Comparison of ENCODE assay signal across 14 mouse cellular contexts in genomic region chr19:16250921-16251320, GRCm38 (mm10).
A peak's percentile ranks its signal among the peaks of the same experiment; 100 is the strongest.
DNase-seq lines count a peak whose midpoint lies in the region; ATAC-seq lines count a peak whose summit lies in the region.
"Had no signal": no experiment of that assay in that cellular context is flagged by ENCODE, and none has a peak within 500 bp of the region (broad histone marks: within the 10 kb centered on the region; RNA-seq: fewer than 3 reads in every experiment).

No protein-coding gene starts in this region.

- peak; percentile 69 for ATAC-seq in frontal cortex, adult (ENCODE audit: low TSS enrichment)
- ATAC-seq in kidney, embryonic 16.5 days (ENCODE audit: low FRiP score, low TSS enrichment) = no peak
- no peak for ATAC-seq in embryonic facial prominence, embryonic 13.5 days (ENCODE audit: insufficient number of reproducible peaks, insufficient read depth, low FRiP score, low TSS enrichment, low read depth)
- ATAC-seq: liver, embryonic 12.5 days had no signal

- H3K9me3 ChIP-seq in kidney, embryonic 16.5 days (ENCODE audit: low read length) = no peaks in the 10 kb centered on the region
- no peaks in the 10 kb centered on the region for H3K9me3 ChIP-seq in embryonic facial prominence, embryonic 13.5 days
- H3K9me3 ChIP-seq: liver, embryonic 12.5 days; megakaryocyte, embryonic 14.5 days had no signal

- no peak for DNase-seq in frontal cortex, postnatal 25 days (ENCODE audit: low spot score in 2 of 2)
- no peak for DNase-seq in kidney, postnatal 25 days
- DNase-seq in 3T3-L1 (ENCODE audit: low read depth, low spot score) = peak; percentile 75
- DNase-seq in spleen, postnatal 10 days (ENCODE audit: low spot score in 2 of 2) = no peak
- DNase-seq in urinary bladder, postnatal 25 days (ENCODE audit: low spot score) = no peak
- DNase-seq: adrenal gland, adult 2 months; cerebellum, postnatal 36 days; layer of hippocampus, adult 9-11 months; right cerebral cortex, postnatal 4 days had no signal

- no peaks in the 10 kb centered on the region for H3K36me3 ChIP-seq in kidney, embryonic 16.5 days (ENCODE audit: insufficient read depth, low read length)
- no peaks in the 10 kb centered on the region for H3K36me3 ChIP-seq in embryonic facial prominence, embryonic 13.5 days
- H3K36me3 ChIP-seq: liver, embryonic 12.5 days had no signal

- no peaks in the 10 kb centered on the region for H3K27me3 ChIP-seq in kidney, embryonic 16.5 days (ENCODE audit: insufficient read depth, low read length)
- no peaks in the 10 kb centered on the region for H3K27me3 ChIP-seq in embryonic facial prominence, embryonic 13.5 days
- H3K27me3 ChIP-seq: liver, embryonic 12.5 days; megakaryocyte, embryonic 14.5 days had no signal

- peaks cover 22% of the 10 kb centered on the region for H3K4me1 ChIP-seq in kidney, embryonic 16.5 days (ENCODE audit: insufficient read depth, low read length)
- peaks cover 16% of the 10 kb centered on the region for H3K4me1 ChIP-seq in embryonic facial prominence, embryonic 13.5 days

- no peak overlapping the region for H3K9ac ChIP-seq in kidney, embryonic 16.5 days (replicated peaks; ENCODE audit: low read length)
- no peak overlapping the region for H3K9ac ChIP-seq in embryonic facial prominence, embryonic 13.5 days
- H3K9ac ChIP-seq: liver, embryonic 12.5 days had no signal

- H3K4me2 ChIP-seq in kidney, embryonic 16.5 days (replicated peaks; ENCODE audit: low read depth, low read length) = no peak overlapping the region
- H3K4me2 ChIP-seq in embryonic facial prominence, embryonic 13.5 days = peak overlapping the region; percentile 36
- H3K4me2 ChIP-seq: liver, embryonic 12.5 days had no signal

- 45% methylated on average over 3 of the region's 3 CpGs for WGBS in kidney, embryonic 16.5 days
- 20% methylated on average over 3 of the region's 3 CpGs for WGBS in embryonic facial prominence, embryonic 13.5 days

- peak overlapping the region; percentile 1; the same call in 1 of the 2 replicates for H3K27ac ChIP-seq in kidney, embryonic 16.5 days (ENCODE audit: low read length)
- peak overlapping the region; percentile 83 for H3K27ac ChIP-seq in embryonic facial prominence, embryonic 13.5 days
- H3K27ac ChIP-seq: liver, embryonic 12.5 days had no signal

- no peak overlapping the region for H3K4me3 ChIP-seq in kidney, embryonic 16.5 days (ENCODE audit: low read length)
- no peak overlapping the region for H3K4me3 ChIP-seq in embryonic facial prominence, embryonic 13.5 days
- H3K4me3 ChIP-seq: liver, embryonic 12.5 days; megakaryocyte, embryonic 14.5 days had no signal
